Comparison of ENCODE assay signal across 13 mouse cellular contexts in the genomic region with DNA sequence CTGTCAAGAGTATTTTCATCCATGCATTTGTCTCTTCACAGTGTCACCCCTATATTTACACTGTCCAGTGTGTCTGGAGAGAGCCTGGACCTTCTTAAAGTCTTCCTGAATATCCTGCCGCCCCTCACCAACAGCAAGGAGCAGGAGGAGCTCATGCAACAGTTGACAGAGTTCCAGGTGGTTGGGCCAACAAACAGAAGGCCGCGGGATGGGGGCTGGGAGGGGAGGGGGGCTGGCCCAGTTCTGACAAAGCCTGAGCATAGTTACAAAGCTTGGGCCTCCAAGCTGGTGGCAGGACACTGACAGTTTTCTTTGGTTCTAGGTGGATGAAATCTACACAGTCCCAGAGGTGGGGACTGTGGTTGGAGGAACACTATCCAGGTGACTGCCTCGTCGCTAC. TPM values are rescaled to one million over a fixed set of nuclear protein-coding genes. Genes with fewer than 3 reads are reported as not detected.
"Had no signal": no experiment of that assay in that cellular context is flagged by ENCODE, and none has a peak within 500 bp of the region (broad histone marks: within the 10 kb centered on the region; RNA-seq: fewer than 3 reads in every experiment).

No protein-coding gene starts in this region.

- H3K27ac ChIP-seq: limb, embryonic 10.5 days; liver, embryonic 14.5 days; macrophage; midbrain, embryonic 15.5 days; neural tube, embryonic 12.5 days; stomach, postnatal 0 days had no signal

- DNase-seq: kidney, adult 8-10 months; lung, adult 2 months had no signal

- H3K27me3 ChIP-seq: megakaryocyte, embryonic 14.5 days; midbrain, embryonic 15.5 days; neural tube, embryonic 12.5 days had no signal

- H3K9me3 ChIP-seq: limb, embryonic 10.5 days; megakaryocyte, embryonic 14.5 days; midbrain, embryonic 15.5 days; neural tube, embryonic 12.5 days had no signal

- H3K4me2 ChIP-seq: midbrain, embryonic 11.5 days; midbrain, embryonic 15.5 days; neural tube, embryonic 12.5 days had no signal

- H3K9ac ChIP-seq: liver, embryonic 14.5 days; midbrain, embryonic 15.5 days; neural tube, embryonic 12.5 days had no signal

- H3K4me3 ChIP-seq: limb, embryonic 10.5 days; midbrain, embryonic 15.5 days; neural tube, embryonic 12.5 days had no signal

- ATAC-seq: lung, postnatal 0 days; midbrain, embryonic 15.5 days had no signal

RNA-seq across cellular contexts. Expression of a gene that starts 22.3 kb away (rescaled TPM):
- total RNA-seq: monocyte, adult 5-6 weeks; neutrophil, adult 5-6 weeks had no signal
